Mouse (Mus musculus): ENCODE results near the gene Prss50.

DNA sequence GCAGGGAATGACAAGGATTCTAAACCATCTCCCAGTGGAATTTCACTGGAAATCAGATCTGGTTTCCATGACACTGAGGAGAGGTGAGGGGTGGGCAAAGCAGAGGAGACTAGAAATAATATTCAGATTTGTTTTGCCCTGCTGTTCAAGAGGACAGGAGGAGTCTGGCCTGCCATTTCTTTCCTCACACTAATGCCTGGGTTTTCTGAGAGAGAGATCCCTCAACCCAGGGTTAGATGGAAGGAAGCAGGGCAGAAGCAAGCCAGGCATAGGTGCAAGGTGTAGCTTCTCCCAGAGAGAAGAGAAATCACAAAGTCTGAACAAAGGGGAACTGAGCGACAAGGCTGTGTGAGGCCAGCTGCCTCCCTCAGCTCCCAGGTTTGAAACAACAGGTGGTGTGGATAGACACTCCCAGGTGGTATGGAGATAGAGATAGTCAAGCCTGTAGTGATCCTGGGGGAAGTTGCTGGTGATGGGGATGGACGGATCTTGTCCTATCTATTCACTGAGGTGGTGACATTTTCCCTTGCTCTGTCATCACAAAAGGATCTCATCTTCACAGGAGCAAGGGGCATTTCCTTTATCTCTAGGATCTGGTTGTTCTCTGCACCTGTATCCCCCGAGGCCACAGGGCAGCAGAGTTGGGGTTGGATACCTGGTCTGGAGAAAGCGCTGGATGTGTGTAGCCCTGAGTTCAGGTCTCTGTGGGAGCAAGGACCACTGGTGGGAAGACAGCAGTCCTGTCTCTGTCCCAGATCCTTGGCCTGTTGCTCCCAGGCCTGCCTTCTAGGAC, 50.3 kb downstream of the Prss50 start:
- TF ChIP-seq CTCF (IDR thresholded peaks at IDR 0.05; ENCODE audit: low read depth) (no peak), EP300 (IDR thresholded peaks at IDR 0.05; ENCODE audit: low read depth) (no peak)
